Mouse (Mus musculus) monocyte, adult 59 days (primary cell): ENCODE data around the gene Smarcd1. TPM values are rescaled to one million over a fixed set of nuclear protein-coding genes. Genes with fewer than 3 reads are reported as not detected.

Experiments used
- total RNA-seq, 2 experiments: library from RNA; stranded (reverse); gene quantifications; one replicate each; pipeline ENCODE4 v1.2.4; 2023

The Smarcd1 gene
- 10 to 100 TPM; 23.2 to 30.8 TPM for total RNA-seq

GRCm38 (mm10) chr15:99701999-99702900 lies at the start of gene Smarcd1:
Smarcd1 (plus strand) TSS chr15:99702129.

DNA sequence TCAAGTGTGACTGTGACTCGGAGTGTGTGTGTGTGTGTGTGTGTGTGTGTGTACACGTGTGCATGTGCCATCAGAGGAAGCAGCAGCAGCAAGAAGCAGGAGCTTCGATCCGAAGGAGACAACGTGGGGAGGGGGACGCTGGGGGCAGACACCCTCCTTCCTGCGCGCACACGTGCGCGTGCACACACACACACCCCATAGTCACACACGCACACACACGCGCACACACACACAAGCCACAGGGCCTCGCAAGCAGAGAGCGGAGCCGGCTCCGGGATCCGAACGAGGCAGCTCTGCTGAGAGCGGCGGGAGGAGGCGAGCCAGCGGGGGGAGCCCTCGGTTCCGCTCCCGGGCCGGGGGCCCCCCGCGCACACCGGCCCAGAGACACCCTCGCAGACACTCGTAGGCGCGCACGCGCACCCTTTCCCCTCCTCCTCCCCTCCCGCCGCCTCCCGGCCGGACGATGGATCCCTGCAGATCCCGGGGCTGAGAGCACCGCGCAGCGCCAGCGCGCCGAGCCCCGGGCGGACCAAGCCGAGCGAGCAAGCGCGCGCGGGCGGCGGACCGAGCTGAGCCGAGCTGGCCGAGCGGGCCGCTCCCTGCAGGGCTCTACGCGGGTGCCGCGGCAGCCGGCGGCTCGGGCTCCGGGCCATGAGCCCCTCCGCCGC lies 31.6 kb upstream of the Smarcd1 start, which contains the start of gene Asic1:
TSS of gene Asic1 (plus strand) at position 215 of the 668 bp plus-strand sequence.

GRCm38 (mm10) chr15:99705440-99706048 lies 3.6 kb downstream of the Smarcd1 start, which contains the start of gene Gm17349:
Gm17349 (minus strand) TSS chr15:99705490.

GRCm38 (mm10) chr15:99717386-99718334 lies 15.7 kb downstream of the Smarcd1 start, which contains the start of gene Gpd1:
Gpd1 (plus strand) TSS chr15:99717515.

GRCm38 (mm10) chr15:99725341-99726155 lies 23.6 kb downstream of the Smarcd1 start, which contains the start of gene Cox14:
Cox14 (plus strand) TSS chr15:99725618.

Other genes starting within 250 kb of the Smarcd1 start
- gene Nckap5l, start 244.4 kb upstream of the Smarcd1 start, total RNA-seq, result 10 to 100 TPM in 1 of 2 experiments, 1 to 10 TPM in 1; 7.6 to 11.4 TPM
- 1 to 10 TPM; 4.7 to 5.0 TPM for gene Bcdin3d, start 227.4 kb upstream of the Smarcd1 start, total RNA-seq
- not detected for gene Faim2, start 174.0 kb upstream of the Smarcd1 start, total RNA-seq
- gene Aqp2, start 123.1 kb upstream of the Smarcd1 start, total RNA-seq, result not detected
- not detected for gene Aqp5, start 111.3 kb upstream of the Smarcd1 start, total RNA-seq
- gene Aqp6, start 100.7 kb upstream of the Smarcd1 start, total RNA-seq, result not detected
- gene Racgap1, start 50.5 kb upstream of the Smarcd1 start, total RNA-seq, result 10 to 100 TPM; 27.8 to 29.0 TPM
- under 1 TPM in 1 of 2 experiments, not detected in 1; 0.29 TPM for gene Asic1, start 31.8 kb upstream of the Smarcd1 start, total RNA-seq
- gene Gm17349, start 3.4 kb downstream of the Smarcd1 start, total RNA-seq, result 1 to 10 TPM in 1 of 2 experiments, not detected in 1; 3.2 TPM
- gene Gpd1, start 15.4 kb downstream of the Smarcd1 start, total RNA-seq, result 10 to 100 TPM; 12.2 to 13.7 TPM
- gene Cox14, start 23.5 kb downstream of the Smarcd1 start, total RNA-seq, result 10 to 100 TPM; 62.3 to 73.0 TPM
- gene Cers5, start 70.8 kb downstream of the Smarcd1 start, total RNA-seq, result 10 to 100 TPM; 61.4 to 72.4 TPM
- 10 to 100 TPM; 62.1 to 72.5 TPM for gene Lima1, start 173.3 kb downstream of the Smarcd1 start, total RNA-seq